Mouse (Mus musculus): ENCODE measurements around the gene Ppard.

The Ppard gene

DNA sequence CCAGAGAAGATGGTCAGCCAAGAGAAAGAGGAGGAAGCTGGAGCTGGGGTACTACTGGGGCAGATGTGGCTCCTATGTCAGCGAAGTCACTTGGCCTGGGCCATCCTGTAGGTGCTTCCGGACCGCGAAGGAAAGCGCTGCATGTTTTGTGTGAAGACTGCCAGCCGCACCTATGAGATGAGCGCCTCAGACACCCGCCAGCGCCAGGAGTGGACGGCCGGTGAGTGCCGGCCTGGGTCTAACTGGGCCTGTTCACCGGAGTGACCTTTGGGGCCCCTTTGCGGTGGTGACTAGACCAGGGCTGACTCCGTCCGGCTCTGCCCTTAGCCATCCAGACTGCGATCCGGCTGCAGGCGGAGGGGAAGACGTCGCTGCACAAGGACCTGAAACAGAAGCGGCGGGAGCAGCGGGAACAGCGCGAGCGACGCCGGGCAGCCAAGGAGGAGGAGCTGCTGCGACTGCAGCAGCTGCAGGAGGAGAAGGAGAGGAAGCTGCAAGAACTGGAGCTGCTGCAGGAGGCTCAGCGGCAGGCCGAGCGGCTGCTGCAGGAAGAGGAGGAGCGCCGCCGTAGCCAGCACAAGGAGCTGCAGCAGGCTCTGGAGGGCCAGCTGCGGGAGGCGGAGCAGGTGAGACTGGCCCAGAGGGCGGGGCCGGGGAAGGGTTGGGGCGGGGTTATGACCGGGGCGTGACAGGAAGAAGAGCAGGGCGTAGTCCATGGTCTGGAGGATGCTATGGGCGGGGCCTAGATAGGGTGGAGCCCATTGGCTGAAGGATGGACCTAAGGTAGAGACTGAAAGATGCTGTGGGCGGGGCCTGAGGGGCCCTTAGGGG lies 8.7 kb upstream of the Ppard start:
- peak; percentile 94 for ATAC-seq (ENCODE audit: insufficient number of reproducible peaks, low FRiP score, low TSS enrichment)

DNA sequence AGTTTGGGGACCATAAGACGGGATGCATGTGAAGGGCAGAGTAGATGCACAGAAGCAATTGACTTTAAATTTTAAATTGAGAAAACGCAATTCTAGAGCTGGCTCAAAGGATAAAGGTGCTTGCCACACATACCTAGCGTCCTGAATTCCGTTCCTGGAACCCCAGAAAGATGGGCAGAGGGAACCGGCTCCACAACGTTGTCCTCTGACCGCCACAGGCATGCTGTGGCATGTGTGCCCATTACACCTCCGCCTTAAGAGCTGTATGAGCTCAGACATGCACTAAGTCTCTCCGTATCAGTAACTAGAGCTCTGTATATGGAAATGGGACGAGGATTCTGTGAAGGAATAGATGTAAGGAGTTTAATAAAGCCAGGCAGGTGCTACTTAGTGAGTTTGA lies 7.9 kb upstream of the Ppard start:
- ATAC-seq (ENCODE audit: insufficient number of reproducible peaks, low FRiP score, low TSS enrichment): no peak

DNA sequence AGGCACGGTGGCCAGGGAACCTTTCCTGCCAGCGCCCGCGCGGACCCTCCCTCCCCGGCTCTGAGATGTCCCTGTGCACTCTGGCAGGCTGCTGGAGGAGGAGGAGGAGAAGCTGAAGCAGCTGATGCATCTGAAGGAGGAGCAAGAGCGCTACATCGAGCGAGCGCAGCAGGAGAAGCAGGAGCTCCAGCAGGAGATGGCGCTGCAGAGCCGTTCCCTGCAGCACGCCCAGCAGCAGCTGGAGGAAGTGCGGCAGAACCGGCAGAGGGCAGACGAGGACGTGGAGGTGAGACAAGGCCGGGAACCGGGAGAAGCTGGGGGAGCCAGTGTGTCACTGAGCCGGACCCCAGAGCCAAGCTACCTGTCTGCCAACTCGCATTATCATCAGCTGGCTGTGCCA lies 6.5 kb upstream of the Ppard start:
- ATAC-seq (ENCODE audit: insufficient number of reproducible peaks, low FRiP score, low TSS enrichment): 0 out of 2 replicates have a peak, but pooled peaks have one; percentile 36

DNA sequence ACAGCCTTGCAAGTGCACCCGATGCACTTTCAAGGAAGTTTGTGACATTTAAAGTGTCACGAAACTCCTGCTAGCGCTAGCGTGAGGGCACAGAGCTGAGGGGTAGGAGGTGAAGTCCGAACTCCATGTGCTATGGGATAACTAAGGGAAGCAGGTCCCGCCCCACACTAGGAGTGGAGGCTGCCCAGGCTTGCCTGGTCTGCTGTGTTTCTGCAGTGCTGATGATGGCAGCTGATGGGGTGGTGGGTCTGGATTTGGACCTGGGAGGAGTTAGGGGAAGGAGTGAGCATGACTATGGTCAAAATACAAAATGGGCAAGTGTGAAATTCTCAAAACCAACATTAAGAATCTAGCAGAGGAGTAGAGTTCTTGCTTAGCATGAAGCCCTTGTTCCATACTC lies 2.0 kb upstream of the Ppard start:
- no peak for ATAC-seq (ENCODE audit: insufficient number of reproducible peaks, low FRiP score, low TSS enrichment)

DNA sequence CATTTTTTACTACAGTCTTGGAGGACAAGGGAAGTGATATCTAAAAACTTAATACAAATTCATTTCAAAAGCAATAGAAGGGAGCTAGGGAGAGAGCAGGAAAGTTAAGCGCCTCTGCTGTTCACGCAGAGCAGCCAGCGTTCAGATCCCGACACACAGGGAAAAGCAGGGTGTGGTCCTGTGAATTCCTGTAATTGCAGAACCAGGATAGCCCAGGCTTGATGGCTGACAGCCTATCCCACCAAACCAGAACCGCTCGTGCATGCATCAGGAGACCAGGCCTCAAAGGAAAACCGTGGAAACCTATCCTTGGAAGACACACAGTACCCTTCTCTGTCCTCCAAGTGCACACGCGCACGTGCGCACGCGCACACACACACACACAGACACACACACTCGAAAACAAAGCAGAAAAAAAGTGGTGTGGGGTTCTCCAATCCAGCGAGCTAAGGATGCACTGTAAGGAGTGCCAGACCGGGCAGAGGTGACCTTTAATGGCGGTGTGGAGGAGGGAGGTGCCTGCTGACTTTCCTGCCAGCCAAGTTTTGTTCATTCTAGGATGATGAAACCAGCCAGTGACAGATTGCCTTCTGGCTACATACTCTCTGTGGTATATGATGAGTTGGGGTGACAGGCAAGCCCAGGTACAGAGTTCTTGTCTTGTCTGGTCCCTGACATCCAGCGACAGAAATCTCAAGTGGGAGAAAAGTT lies 1.3 kb upstream of the Ppard start:
- no peak for ATAC-seq (ENCODE audit: insufficient number of reproducible peaks, low FRiP score, low TSS enrichment)

DNA sequence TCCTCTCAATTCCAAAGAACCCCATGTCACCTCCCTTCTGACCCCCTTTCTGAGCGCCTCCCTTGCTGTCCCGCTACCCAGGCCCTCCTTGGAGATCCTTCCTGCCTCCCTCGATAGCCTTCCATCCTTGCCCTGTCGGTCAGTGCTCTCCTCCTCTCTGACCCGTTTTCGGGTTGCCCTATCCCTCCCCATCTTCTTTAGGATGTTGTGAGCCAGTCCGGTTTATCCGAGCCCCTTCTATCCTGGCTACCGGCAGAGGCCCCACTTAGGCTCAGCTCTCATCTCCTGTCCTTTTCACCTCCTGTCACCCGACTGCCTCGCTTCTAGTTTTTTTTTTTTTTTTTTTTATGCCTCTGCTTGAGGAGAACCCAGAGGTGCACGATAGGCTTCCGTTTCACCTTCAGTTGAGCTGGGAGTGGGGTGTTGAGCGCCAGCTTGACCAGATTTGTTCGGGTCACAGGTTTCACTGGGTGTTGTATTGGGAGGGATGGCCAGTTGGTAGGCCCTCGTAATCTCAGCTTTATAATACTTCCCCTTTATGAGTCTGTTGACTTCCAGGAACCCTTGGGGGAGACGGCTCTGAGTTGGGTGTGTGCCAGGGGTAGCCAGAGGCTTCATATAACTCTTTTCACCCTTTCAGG lies 711 bp downstream of the Ppard start:
- ATAC-seq (ENCODE audit: insufficient number of reproducible peaks, low FRiP score, low TSS enrichment): no peak

- ATAC-seq (ENCODE audit: insufficient number of reproducible peaks, low FRiP score, low TSS enrichment): no peak
Measured at GRCm38 (mm10) chr17:28234641-28235040, 2.1 kb downstream of the Ppard start.

DNA sequence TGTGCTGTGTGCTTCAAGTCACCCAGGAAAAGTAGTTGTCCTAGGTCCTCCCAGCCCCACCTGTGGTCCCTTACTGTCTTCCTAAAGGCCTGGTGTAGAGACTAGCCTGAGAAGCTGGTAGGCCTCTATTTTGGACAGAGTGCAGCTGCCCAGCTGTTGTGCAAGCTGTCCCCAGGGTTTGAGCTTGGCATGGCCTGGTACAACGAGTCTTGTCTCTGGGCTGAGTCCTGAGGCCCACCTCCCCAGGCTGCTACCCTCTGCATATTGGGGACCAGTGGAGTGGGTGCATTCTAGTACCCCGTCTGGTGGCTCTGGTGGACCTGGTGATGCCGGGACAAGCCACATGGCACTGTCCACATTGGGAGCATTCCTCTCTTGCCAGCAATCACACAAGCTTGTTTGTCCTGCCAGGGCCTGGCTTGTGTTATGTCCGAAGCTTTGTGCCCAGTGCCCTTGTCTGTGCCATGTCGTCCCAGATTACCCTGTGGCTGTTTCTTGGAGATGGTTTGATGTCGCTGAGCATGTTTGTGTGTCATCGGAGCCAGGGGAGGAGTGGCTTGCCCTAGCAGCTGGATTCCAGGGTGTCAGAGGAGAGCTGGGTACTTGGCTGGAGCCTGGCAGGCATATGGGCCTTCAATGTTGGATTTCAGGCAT lies 3.6 kb downstream of the Ppard start:
- no peak for ATAC-seq (ENCODE audit: insufficient number of reproducible peaks, low FRiP score, low TSS enrichment)

- ATAC-seq (ENCODE audit: insufficient number of reproducible peaks, low FRiP score, low TSS enrichment): no peak
Measured at GRCm38 (mm10) chr17:28236636-28237015, 4.1 kb downstream of the Ppard start.

DNA sequence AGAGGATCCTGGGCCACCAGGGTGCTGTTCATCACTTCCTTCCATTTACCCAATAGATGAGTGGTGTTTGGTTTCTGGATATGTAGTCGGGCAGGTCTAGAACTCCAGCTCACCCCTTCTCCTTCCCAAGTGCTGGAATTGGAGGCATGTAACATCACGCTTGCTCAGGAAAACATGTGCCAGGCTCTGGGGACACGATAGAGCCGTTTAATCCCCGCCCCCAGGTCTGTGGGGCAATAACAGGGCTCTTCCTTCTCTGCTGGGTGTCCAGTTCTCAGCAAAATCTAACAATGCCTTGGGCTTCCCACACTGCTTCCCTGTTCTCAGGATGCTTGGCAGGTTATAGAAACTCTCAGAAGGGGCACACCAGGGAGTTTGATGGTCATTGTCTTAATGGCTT lies 4.9 kb downstream of the Ppard start:
- ATAC-seq (ENCODE audit: insufficient number of reproducible peaks, low FRiP score, low TSS enrichment): no peak

DNA sequence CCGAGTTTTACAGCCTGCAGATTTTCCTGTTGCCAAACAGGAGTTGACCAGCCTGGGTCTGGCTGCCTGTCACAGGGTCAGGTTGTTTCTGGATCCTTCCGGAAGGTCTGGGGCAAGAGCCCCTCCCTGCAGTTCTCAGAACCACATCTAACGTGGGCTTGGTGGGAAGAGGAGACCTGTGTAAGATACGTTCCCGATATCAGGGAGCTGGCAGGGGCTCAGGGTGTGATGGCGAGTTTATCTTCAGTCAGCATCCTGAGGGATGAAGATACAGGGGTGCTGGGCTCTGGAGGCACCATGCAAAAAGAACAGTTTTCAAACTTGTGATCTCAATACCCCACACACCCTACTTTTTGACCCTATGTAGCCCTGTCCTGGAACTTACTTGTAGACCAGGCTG lies 5.4 kb downstream of the Ppard start:
- ATAC-seq (ENCODE audit: insufficient number of reproducible peaks, low FRiP score, low TSS enrichment): no peak

- no peak for ATAC-seq (ENCODE audit: insufficient number of reproducible peaks, low FRiP score, low TSS enrichment)
Measured at GRCm38 (mm10) chr17:28240846-28241245, 8.3 kb downstream of the Ppard start.

- ATAC-seq (ENCODE audit: insufficient number of reproducible peaks, low FRiP score, low TSS enrichment): no peak
Measured at GRCm38 (mm10) chr17:28242296-28242695, 9.8 kb downstream of the Ppard start.

GRCm38 (mm10) chr17:28244214-28244613 lies 11.7 kb downstream of the Ppard start:
- ATAC-seq (ENCODE audit: insufficient number of reproducible peaks, low FRiP score, low TSS enrichment): no peak

DNA sequence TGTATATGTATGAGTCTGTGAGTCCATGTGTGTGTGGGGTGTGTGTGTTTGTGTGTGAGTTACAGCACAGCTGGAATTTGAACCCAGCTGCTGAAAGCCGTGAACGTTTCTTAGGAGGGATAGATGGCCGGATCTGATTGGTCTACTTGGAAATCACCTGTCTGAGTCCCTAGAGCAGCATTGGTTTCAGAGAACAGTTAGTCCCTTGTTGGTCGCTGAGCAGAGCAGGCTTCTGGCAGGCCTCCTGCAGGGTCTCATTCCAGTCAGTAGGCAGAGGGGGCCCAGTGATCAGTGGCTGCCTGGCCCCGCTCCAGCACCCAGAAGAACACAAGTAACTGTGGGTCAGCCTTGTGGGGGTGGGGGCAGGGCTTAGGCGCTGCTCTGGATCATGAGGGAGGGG lies 12.2 kb downstream of the Ppard start:
- 0 out of 2 replicates have a peak, but pooled peaks have one; percentile 40 for ATAC-seq (ENCODE audit: insufficient number of reproducible peaks, low FRiP score, low TSS enrichment)

- no peak for ATAC-seq (ENCODE audit: insufficient number of reproducible peaks, low FRiP score, low TSS enrichment)
Measured at GRCm38 (mm10) chr17:28246640-28247039, 14.1 kb downstream of the Ppard start.

DNA sequence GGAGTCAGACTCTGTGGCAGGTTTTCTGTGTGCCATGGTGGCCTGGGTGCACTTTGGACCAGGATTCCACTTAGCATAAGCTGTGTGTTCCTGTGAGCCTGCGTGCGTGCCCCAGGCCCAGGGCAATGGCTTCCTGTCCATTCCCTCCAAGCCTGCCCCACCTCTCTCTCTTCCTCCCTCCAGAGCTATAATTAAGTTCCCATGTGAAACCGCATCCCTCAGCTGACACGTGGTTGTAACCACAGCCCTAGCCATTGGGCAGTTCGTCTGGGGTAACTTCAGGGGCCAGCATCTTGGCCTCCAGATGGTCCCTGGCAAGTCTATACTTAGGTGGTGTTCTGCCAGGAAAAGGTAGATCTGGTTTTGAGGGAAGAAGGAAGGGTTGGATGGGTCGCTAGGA lies 15.1 kb downstream of the Ppard start:
- no peak for ATAC-seq (ENCODE audit: insufficient number of reproducible peaks, low FRiP score, low TSS enrichment)

GRCm38 (mm10) chr17:28249062-28249461 lies 16.6 kb downstream of the Ppard start:
- no peak for ATAC-seq (ENCODE audit: insufficient number of reproducible peaks, low FRiP score, low TSS enrichment)

- no peak for ATAC-seq (ENCODE audit: insufficient number of reproducible peaks, low FRiP score, low TSS enrichment)
Measured at GRCm38 (mm10) chr17:28251579-28252280, 19.2 kb downstream of the Ppard start.

GRCm38 (mm10) chr17:28252281-28252648 lies 19.8 kb downstream of the Ppard start:
- no peak for ATAC-seq (ENCODE audit: insufficient number of reproducible peaks, low FRiP score, low TSS enrichment)
